Mouse (Mus musculus) lung, adult 2 months (tissue): ENCODE measurements around the gene Zfp58. TPM values are rescaled to one million over a fixed set of nuclear protein-coding genes. Genes with fewer than 3 reads are reported as not detected.
"Not testable (repeated sequence)": the region's sequence is repeated elsewhere in the genome, so short reads cannot be mapped to it uniquely, and the experiment has no call there.

ENCODE experiments used
- DNase-seq: peaks from one replicate; pipeline ENCODE4 v3.0.0; 2022
- H3K4me1 ChIP-seq: fragments of 200-500 bp; 2 replicates; pipeline ENCODE4 v1.6.1; 2011; ENCODE audit warnings: low read length; ENCODE audit not compliant: control insufficient read depth, insufficient read depth
- H3K4me3 ChIP-seq: fragments of 200-500 bp; replicated peaks from 2 replicates; pipeline ENCODE3; 2011; ENCODE audit warnings: low read depth, mild to moderate bottlenecking, control low read depth, low read length; ENCODE audit errors: extremely low read depth
- CTCF ChIP-seq: fragments of 200-500 bp; IDR thresholded peaks from 2 replicates; pipeline ENCODE4 v1.5.1; 2011; ENCODE audit warnings: mild to moderate bottlenecking, low read length, control low read depth; ENCODE audit not compliant: insufficient read depth
- POLR2A ChIP-seq: fragments of 200-500 bp; IDR thresholded peaks from 2 replicates; pipeline ENCODE4 v1.6.1; 2011; ENCODE audit warnings: low read depth, mild to moderate bottlenecking, control low read depth, low read length, borderline replicate concordance; ENCODE audit errors: extremely low read depth
- WGBS: fragments of 180-500 bp; shearing (Covaris S2); methylation state at CpG from one replicate; pipeline ENCODE4 v1.1.7; 2018; 5-methylcytosine and 5-hydroxymethylcytosine counted together
- polyA plus RNA-seq: library from polyadenylated mRNA; depleted of rRNA; stranded (reverse); fragments of >200 nt; gene quantifications from 2 replicates; pipeline ENCODE4 v1.2.3, GENCODE M21; 2012; rRNA removed

Zfp58 gene
- polyA plus RNA-seq, 1 experiment: 0.91 TPM

GRCm38 (mm10) chr13:67481528-67481927 lies 18.8 kb downstream of the Zfp58 start:
- DNase-seq: no peak
- WGBS: 62% methylated on average over 4 of the region's 4 CpGs
- TF ChIP-seq POLR2A (no peak), CTCF (no peak)
- H3K4me1 ChIP-seq: peaks cover 7% of the 10 kb centered on the region
- H3K4me3 ChIP-seq: no peak overlapping the region

GRCm38 (mm10) chr13:67469274-67469673 lies 31.1 kb downstream of the Zfp58 start:
- TF ChIP-seq CTCF: no peak
- TF ChIP-seq POLR2A: no peak
- no peak overlapping the region for H3K4me3 ChIP-seq
- DNase-seq: no peak
- 98% methylated on average over 3 of the region's 3 CpGs for WGBS
- no peaks in the 10 kb centered on the region for H3K4me1 ChIP-seq

- WGBS: 78% methylated on average over 3 of the region's 5 CpGs
- H3K4me3 ChIP-seq, DNase-seq, H3K4me1 ChIP-seq: not testable (repeated sequence)
Observed at GRCm38 (mm10) chr13:67463506-67464185, 36.7 kb downstream of the Zfp58 start.

GRCm38 (mm10) chr13:67452021-67452309 lies 48.4 kb downstream of the Zfp58 start:
- WGBS: 12% methylated on average over 3 of the region's 3 CpGs
- TF ChIP-seq CTCF: no peak
- no peak for TF ChIP-seq POLR2A
- DNase-seq: no peak
- Histone ChIP-seq H3K4me3 (peak overlapping the region; percentile 34), H3K4me1 (no peaks in the 10 kb centered on the region)

- H3K4me1 ChIP-seq: no peaks in the 10 kb centered on the region
- DNase-seq: peak; percentile 90
- under 1% methylated on average over 20 of the region's 20 CpGs for WGBS
- TF ChIP-seq POLR2A: peak; percentile 41; the same call in 1 of the 2 replicates
- no peak for TF ChIP-seq CTCF
- peak within 1 kb of the TSS; percentile 77 for H3K4me3 ChIP-seq
Observed at GRCm38 (mm10) chr13:67451172-67452020, 49.0 kb downstream of the Zfp58 start, which contains the start of gene Zfp874a. TSS of gene Zfp874a (minus strand) at chr13:67451624.

Other genes with a start within 250 kb of the Zfp58 start
- gene Zfp458, start 222.1 kb downstream of the Zfp58 start, polyA plus RNA-seq: 0.38 and 0.83 TPM in 2 replicates
- 0.69 and 0.95 TPM in 2 replicates for gene Zfp457, start 194.1 kb downstream of the Zfp58 start, polyA plus RNA-seq
- gene Zfp595, start 168.0 kb downstream of the Zfp58 start, polyA plus RNA-seq: 0.65 and 1.1 TPM in 2 replicates
- not detected in 2 replicates for gene Gm28044, start 140.0 kb downstream of the Zfp58 start, polyA plus RNA-seq
- 0.20 and 0.38 TPM in 2 replicates for gene Zfp953, start 139.9 kb downstream of the Zfp58 start, polyA plus RNA-seq
- 0.17 TPM in 1 of 2 replicates, not detected in the other for gene Gm28041, start 124.8 kb downstream of the Zfp58 start, polyA plus RNA-seq
- gene Zfp456, start 124.7 kb downstream of the Zfp58 start, polyA plus RNA-seq: 0.17 and 0.27 TPM in 2 replicates
- 1.1 and 1.9 TPM in 2 replicates for gene Zfp429, start 100.7 kb downstream of the Zfp58 start, polyA plus RNA-seq
- 0.20 and 0.43 TPM in 2 replicates for gene Zfp459, start 79.1 kb downstream of the Zfp58 start, polyA plus RNA-seq
- gene Zfp874a, start 48.9 kb downstream of the Zfp58 start, polyA plus RNA-seq: 0.66 and 2.5 TPM in 2 replicates
- 1.0 and 3.1 TPM in 2 replicates for gene Zfp874b, start 16.3 kb downstream of the Zfp58 start, polyA plus RNA-seq
- not detected in 2 replicates for gene Gm26965, start 25.6 kb upstream of the Zfp58 start, polyA plus RNA-seq
- gene Zfp87, start 25.6 kb upstream of the Zfp58 start, polyA plus RNA-seq: 17.9 and 21.2 TPM in 2 replicates
- 3.0 and 4.5 TPM in 2 replicates for gene Zfp748, start 53.3 kb upstream of the Zfp58 start, polyA plus RNA-seq
- gene Zfp729b, start 109.2 kb upstream of the Zfp58 start, polyA plus RNA-seq: 0.40 and 0.63 TPM in 2 replicates
- 0.34 and 0.45 TPM in 2 replicates for gene Gm49345, start 137.2 kb upstream of the Zfp58 start, polyA plus RNA-seq
- 0.68 and 1.0 TPM in 2 replicates for gene Zfp729a, start 137.2 kb upstream of the Zfp58 start, polyA plus RNA-seq
- gene Zfp738, start 186.5 kb upstream of the Zfp58 start, polyA plus RNA-seq: 3.3 and 4.9 TPM in 2 replicates
- gene Zfp65, start 228.6 kb upstream of the Zfp58 start, polyA plus RNA-seq: 0.75 and 0.84 TPM in 2 replicates